Mouse (Mus musculus) C2C12 (cell line): Measurements from ENCODE around the gene Ndufs6.
A peak's percentile ranks its signal among the peaks of the same experiment; 100 is the strongest.

Experiments used
- CTCF ChIP-seq: IDR thresholded peaks from one replicate; pipeline ENCODE4 v1.5.1; 2011; ENCODE audit not compliant: control insufficient read depth, insufficient read depth, insufficient read length
- MAX ChIP-seq: IDR thresholded peaks from one replicate; pipeline ENCODE4 v1.6.1; 2011; ENCODE audit warnings: mild to moderate bottlenecking, control low read depth
- MYOG ChIP-seq: IDR thresholded peaks from one replicate; pipeline ENCODE4 v1.6.1; 2011; ENCODE audit not compliant: control insufficient read depth, insufficient read length; ENCODE audit errors: extremely low read depth

GRCm38 (mm10) chr13:73310183-73310929 is 18.0 kb downstream of the Ndufs6 start:
- TF ChIP-seq CTCF (peak; percentile 82), MAX (no peak), MYOG (no peak)
